Mouse (Mus musculus) liver, adult 2 months (tissue): ENCODE measurements around the gene Apobec1.

Experiments
- CTCF ChIP-seq: fragments of 200-500 bp; IDR thresholded peaks from 2 replicates; pipeline ENCODE4 v1.5.1; 2011; ENCODE audit warnings: low read depth, low read length, control low read depth
- POLR2A ChIP-seq: fragments of 200-500 bp; IDR thresholded peaks from 2 replicates; pipeline ENCODE4 v1.6.1; 2011; ENCODE audit warnings: low read length, control low read depth; ENCODE audit not compliant: insufficient read depth; ENCODE audit errors: extremely low read depth

DNA sequence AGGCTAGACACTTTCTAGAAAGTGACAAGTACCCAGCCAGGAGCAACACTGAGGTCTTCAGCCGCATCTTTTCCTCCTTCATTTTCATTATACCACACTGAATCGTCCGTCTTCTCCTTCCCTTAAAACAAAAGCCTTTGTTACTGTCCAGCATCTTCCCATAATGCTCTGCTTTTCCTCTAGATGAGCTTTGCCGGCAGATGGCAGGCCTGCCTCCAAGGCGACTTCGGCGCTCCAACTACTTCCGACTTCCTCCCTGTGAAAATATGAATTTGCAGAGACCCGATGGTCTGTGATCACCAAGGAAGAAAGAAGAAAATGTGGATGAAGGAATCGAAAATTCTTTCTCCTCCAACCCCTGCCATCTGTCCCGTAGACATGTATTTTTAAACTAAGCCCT, 74.1 kb downstream of the Apobec1 start:
- TF ChIP-seq CTCF (no peak), POLR2A (no peak)
